Mouse (Mus musculus): ENCODE data around the gene Kdm4c. TPM values are rescaled to one million over a fixed set of nuclear protein-coding genes. Genes with fewer than 3 reads are reported as not detected.
"Not testable (repeated sequence)": the region's sequence is repeated elsewhere in the genome, so short reads cannot be mapped to it uniquely, and the experiment has no call there.

Gene Kdm4c
- polyA plus RNA-seq, 1 experiment, result 3.4 TPM

GRCm38 (mm10) chr4:74396562-74396961, 154.3 kb downstream of the Kdm4c start:
- Histone ChIP-seq H3K36me3 (ENCODE audit: control insufficient read depth, insufficient read depth, low read length) (peaks cover 2% of the 10 kb centered on the region; the same call in 1 of the 2 replicates), H3K4me3 (ENCODE audit: insufficient read depth, low read depth, low read length) (no peak overlapping the region), H3K27me3 (replicated peaks; ENCODE audit: control insufficient read depth, insufficient read depth, low read length) (no peaks in the 10 kb centered on the region), H3K4me1 (ENCODE audit: control insufficient read depth, insufficient read depth, low read length) (no peaks in the 10 kb centered on the region), H3K27ac (ENCODE audit: insufficient read depth, low read depth, low read length) (no peak overlapping the region)
- 95% methylated on average over 5 of the region's 5 CpGs for WGBS
- DNase-seq, result no peak
- no peak for TF ChIP-seq CTCF (conservative IDR thresholded peaks at IDR 0.05; ENCODE audit: insufficient read depth, insufficient read length, low read depth, low read length)
- no peak for TF ChIP-seq POLR2A (IDR thresholded peaks at IDR 0.05; ENCODE audit: low read depth, low read length)

DNA sequence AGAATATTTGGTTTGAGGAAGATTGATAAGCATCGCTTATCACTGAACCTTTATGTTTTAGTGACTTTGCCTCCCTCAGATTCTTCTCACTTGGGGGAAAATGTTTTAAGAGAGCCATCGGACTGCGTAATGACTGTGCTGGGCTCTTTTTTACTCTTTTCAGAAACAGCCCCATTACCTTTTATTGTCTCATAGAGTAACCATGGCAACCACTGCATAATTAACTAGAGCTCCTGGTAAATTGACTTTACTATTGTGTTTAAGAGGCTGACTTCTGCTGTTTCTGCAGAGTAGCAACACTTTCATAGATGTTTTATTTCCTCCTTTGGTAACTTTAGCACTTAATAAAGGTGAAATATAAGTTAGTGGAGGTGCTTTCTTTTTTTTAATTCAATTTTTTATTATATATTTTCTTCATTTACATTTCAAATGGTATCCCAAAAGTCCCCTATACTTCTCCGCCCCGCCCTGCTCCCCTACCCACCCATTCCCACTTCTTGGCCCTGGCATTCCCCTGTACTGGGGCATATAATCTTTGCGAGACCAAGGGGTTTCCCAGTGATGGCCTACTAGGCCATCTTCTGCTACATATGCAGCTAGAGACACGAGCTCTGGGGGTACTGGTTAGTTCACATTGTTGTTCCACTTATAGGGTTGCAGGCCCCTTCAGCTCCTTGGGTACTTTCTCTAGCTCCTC, 159.5 kb downstream of the Kdm4c start:
- H3K4me3 ChIP-seq (ENCODE audit: insufficient read depth, low read depth, low read length); H3K27ac ChIP-seq (ENCODE audit: insufficient read depth, low read depth, low read length); H3K4me1 ChIP-seq (ENCODE audit: control insufficient read depth, insufficient read depth, low read length); H3K27me3 ChIP-seq (replicated peaks; ENCODE audit: control insufficient read depth, insufficient read depth, low read length); H3K36me3 ChIP-seq (ENCODE audit: control insufficient read depth, insufficient read depth, low read length); DNase-seq: not testable (repeated sequence)
- WGBS, result 81% methylated on average over 7 of the region's 7 CpGs

DNA sequence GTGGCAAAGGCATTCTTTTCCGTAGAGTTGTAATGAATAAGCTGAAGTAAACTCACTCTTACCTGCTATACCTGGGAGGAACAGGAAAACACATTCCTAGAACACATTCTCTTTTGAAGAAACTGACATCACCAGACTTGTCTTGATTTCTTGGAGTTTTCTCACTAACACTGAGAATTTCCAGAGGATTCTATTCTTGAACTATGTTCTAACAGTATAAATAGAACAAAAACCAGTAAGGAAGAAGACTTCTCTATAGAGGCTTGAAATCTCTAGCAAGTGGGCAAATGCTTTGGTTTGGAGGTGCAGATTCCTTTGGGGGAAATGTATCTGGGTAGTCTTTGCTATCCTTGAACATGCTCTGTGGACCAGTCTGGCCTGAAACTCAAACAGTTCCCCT, 166.4 kb downstream of the Kdm4c start:
- Histone ChIP-seq H3K4me3 (ENCODE audit: insufficient read depth, low read depth, low read length) (no peak overlapping the region), H3K36me3 (ENCODE audit: control insufficient read depth, insufficient read depth, low read length) (peaks cover 4% of the 10 kb centered on the region), H3K4me1 (ENCODE audit: control insufficient read depth, insufficient read depth, low read length) (no peaks in the 10 kb centered on the region), H3K27ac (ENCODE audit: insufficient read depth, low read depth, low read length) (no peak overlapping the region), H3K27me3 (replicated peaks; ENCODE audit: control insufficient read depth, insufficient read depth, low read length) (no peaks in the 10 kb centered on the region)
- 81% methylated on average over 1 of the region's 1 CpGs for WGBS
- no peak for TF ChIP-seq POLR2A (IDR thresholded peaks at IDR 0.05; ENCODE audit: low read depth, low read length)
- no peak for TF ChIP-seq CTCF (conservative IDR thresholded peaks at IDR 0.05; ENCODE audit: insufficient read depth, insufficient read length, low read depth, low read length)
- no peak for DNase-seq

- Histone ChIP-seq H3K36me3 (ENCODE audit: control insufficient read depth, insufficient read depth, low read length) (no peaks in the 10 kb centered on the region), H3K4me3 (ENCODE audit: insufficient read depth, low read depth, low read length) (no peak overlapping the region), H3K27me3 (replicated peaks; ENCODE audit: control insufficient read depth, insufficient read depth, low read length) (no peaks in the 10 kb centered on the region), H3K27ac (ENCODE audit: insufficient read depth, low read depth, low read length) (no peak overlapping the region), H3K4me1 (ENCODE audit: control insufficient read depth, insufficient read depth, low read length) (no peaks in the 10 kb centered on the region)
- TF ChIP-seq POLR2A (IDR thresholded peaks at IDR 0.05; ENCODE audit: low read depth, low read length) (no peak), CTCF (conservative IDR thresholded peaks at IDR 0.05; ENCODE audit: insufficient read depth, insufficient read length, low read depth, low read length) (no peak)
- DNase-seq, result no peak
- 71% methylated on average over 1 of the region's 1 CpGs for WGBS
These were observed 177.5 kb downstream of the Kdm4c start for GRCm38 (mm10) chr4:74419794-74420193.

Other genes with a start within 250 kb of the Kdm4c start
- gene Frmd3, start 229.1 kb upstream of the Kdm4c start, polyA plus RNA-seq (2012; rRNA removed), result 0.07 and 0.08 TPM in 2 replicates